Mouse (Mus musculus): ENCODE results near the gene Birc7. TPM values are rescaled to one million over a fixed set of nuclear protein-coding genes. Genes with fewer than 3 reads are reported as not detected.
A peak's percentile ranks its signal among the peaks of the same experiment; 100 is the strongest.

Birc7 gene
- polyA plus RNA-seq, 1 experiment = not detected

DNA sequence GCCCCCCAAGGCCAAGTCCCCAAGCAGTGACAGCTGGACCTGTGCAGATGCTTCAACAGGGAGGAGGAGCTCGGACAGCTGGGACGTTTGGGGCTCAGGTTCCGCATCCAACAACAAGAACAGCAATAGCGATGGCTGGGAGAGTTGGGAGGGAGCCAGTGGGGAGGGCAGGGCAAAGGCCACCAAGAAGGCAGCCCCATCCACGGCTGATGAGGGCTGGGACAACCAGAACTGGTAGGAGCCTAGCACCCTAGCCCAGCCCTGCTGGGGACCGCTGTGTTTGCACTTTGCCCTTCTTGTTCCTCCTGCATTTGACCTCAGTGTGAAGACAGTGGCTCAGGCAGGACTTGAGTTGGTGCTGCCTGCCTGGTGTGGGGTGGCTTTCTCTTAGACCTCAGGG is 52.3 kb downstream of the Birc7 start:
- Histone ChIP-seq H3K27me3 (ENCODE audit: control insufficient read depth, insufficient read depth, insufficient read length) (no peaks in the 10 kb centered on the region), H3K79me2 (ENCODE audit: control insufficient read depth, insufficient read depth) (no peaks in the 10 kb centered on the region), H3K4me3 (no peak overlapping the region), H3K4me2 (ENCODE audit: low read depth) (no peak overlapping the region), H3ac (ENCODE audit: control insufficient read depth, insufficient read length) (no peak overlapping the region), H3K36me3 (ENCODE audit: control insufficient read depth, insufficient read depth) (peaks cover 23% of the 10 kb centered on the region)
- TF ChIP-seq E2F4 (IDR thresholded peaks at IDR 0.05; ENCODE audit: insufficient read depth) (no peak), MYOG (IDR thresholded peaks at IDR 0.05; ENCODE audit: control insufficient read depth in 1 of 3, insufficient read depth in 1 of 3, insufficient read length in 2 of 3, low read depth in 2 of 3) (peak in 2 of 3 experiments; percentile 2 to 36), POLR2AphosphoS2 (IDR thresholded peaks at IDR 0.05; ENCODE audit: insufficient read length, low read depth) (peak; percentile 31), MYOD1 (IDR thresholded peaks at IDR 0.05; ENCODE audit: control insufficient read depth in 1 of 3, insufficient read length in 2 of 3, low read depth in 2 of 3) (no peak), TCF12 (IDR thresholded peaks at IDR 0.05; ENCODE audit: insufficient read depth, poor library complexity, severe bottlenecking) (no peak), REST (IDR thresholded peaks at IDR 0.05; ENCODE audit: insufficient read depth, insufficient read length) (no peak), SRF (IDR thresholded peaks at IDR 0.05; ENCODE audit: control insufficient read depth, insufficient read length, low read depth) (no peak), CEBPB (IDR thresholded peaks at IDR 0.05; ENCODE audit: insufficient read depth, poor library complexity, severe bottlenecking) (no peak)

Other genes with a start within 250 kb of the Birc7 start
- gene Dido1, start 219.0 kb upstream of the Birc7 start, polyA plus RNA-seq (2012; fragmentation: generic; extraction: Trizol) = 9.3 TPM
- gene Gid8, start 218.9 kb upstream of the Birc7 start, polyA plus RNA-seq (2012; fragmentation: generic; extraction: Trizol) = 44.9 TPM
- 0.22 TPM for gene Slc17a9, start 203.8 kb upstream of the Birc7 start, polyA plus RNA-seq (2012; fragmentation: generic; extraction: Trizol)
- gene Bhlhe23, start 152.1 kb upstream of the Birc7 start, polyA plus RNA-seq (2012; fragmentation: generic; extraction: Trizol) = not detected
- 34.5 TPM for gene Ythdf1, start 8.1 kb upstream of the Birc7 start, polyA plus RNA-seq (2012; fragmentation: generic; extraction: Trizol)
- gene Nkain4, start 25.7 kb downstream of the Birc7 start, polyA plus RNA-seq (2012; fragmentation: generic; extraction: Trizol) = not detected
- gene Arfgap1, start 38.2 kb downstream of the Birc7 start, polyA plus RNA-seq (2012; fragmentation: generic; extraction: Trizol) = 55.4 TPM
- 0.24 TPM for gene Col20a1, start 57.5 kb downstream of the Birc7 start, polyA plus RNA-seq (2012; fragmentation: generic; extraction: Trizol)
- not detected for gene Chrna4, start 114.5 kb downstream of the Birc7 start, polyA plus RNA-seq (2012; fragmentation: generic; extraction: Trizol)
- gene Kcnq2, start 206.3 kb downstream of the Birc7 start, polyA plus RNA-seq (2012; fragmentation: generic; extraction: Trizol) = not detected
- 0.60 TPM for gene Eef1a2, start 228.0 kb downstream of the Birc7 start, polyA plus RNA-seq (2012; fragmentation: generic; extraction: Trizol)